Mouse (Mus musculus): ENCODE measurements around the gene Nectin1. TPM values are rescaled to one million over a fixed set of nuclear protein-coding genes. Genes with fewer than 3 reads are reported as not detected.

The Nectin1 gene
- total RNA-seq, 2 experiments from 2014 or later = 5.4 to 6.0 TPM

DNA sequence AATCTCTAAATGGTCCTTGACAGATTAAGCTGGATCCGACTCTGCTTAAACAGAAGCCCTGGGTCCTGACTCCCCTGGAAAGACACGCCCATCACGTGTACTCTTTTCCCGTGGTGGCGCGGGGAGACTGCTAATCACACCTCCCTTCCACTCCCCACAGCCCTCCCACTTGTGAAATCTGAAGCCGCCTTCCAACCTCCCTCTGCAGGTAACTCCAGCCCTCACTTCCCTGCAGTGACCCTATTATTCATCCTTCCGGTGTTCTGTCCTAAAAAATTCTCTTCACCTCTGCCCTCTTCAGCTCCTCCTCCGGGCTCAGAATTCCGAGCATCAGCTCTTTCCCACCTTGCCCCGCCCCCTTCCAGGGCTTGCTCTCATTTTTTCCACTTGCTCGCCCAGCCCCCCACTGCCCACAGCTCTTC lies 5.9 kb upstream of the Nectin1 start:
- no peak for DNase-seq

GRCm38 (mm10) chr9:43738480-43739084 lies 5.2 kb upstream of the Nectin1 start:
- no peak for DNase-seq
- intact Hi-C loops (cut with DNase I) = no loop called here

More for the DNA sequence above, 5.9 kb upstream of the Nectin1 start:
- intact Hi-C loops (cut with DNase I) = no loop called here

GRCm38 (mm10) chr9:43741277-43741676 lies 2.5 kb upstream of the Nectin1 start:
- no peak for DNase-seq
- intact Hi-C loops (cut with DNase I) = loop anchor here (5.0 kb wide), 2 partner anchors 106 to 231 kb away; no protein-coding TSS in a partner anchor

GRCm38 (mm10) chr9:43742066-43742465 lies 1.7 kb upstream of the Nectin1 start:
- DNase-seq = no peak
- intact Hi-C loops (cut with DNase I) = loop anchor here (5.0 kb wide), 2 partner anchors 105 to 230 kb away; no protein-coding TSS in a partner anchor

GRCm38 (mm10) chr9:43742902-43743646 lies 710 bp upstream of the Nectin1 start:
- intact Hi-C loops (cut with DNase I) = loop anchor here (5.0 kb wide), 2 partner anchors 104 to 229 kb away; no protein-coding TSS in a partner anchor
- DNase-seq = peak; percentile 81 to 89

- intact Hi-C loops (cut with DNase I) = loop anchor here (2.0 to 5.0 kb wide), 3 partner anchors 56 to 228 kb away; no protein-coding TSS in a partner anchor
- peak; percentile 31 to 48 for DNase-seq
Measured at GRCm38 (mm10) chr9:43744138-43744981, 576 bp downstream of the Nectin1 start.

GRCm38 (mm10) chr9:43745051-43745792 lies 1.4 kb downstream of the Nectin1 start:
- DNase-seq = peak; percentile 16 to 26
- intact Hi-C loops (cut with DNase I) = loop anchor here (2.0 to 5.0 kb wide), 2 partner anchors 56 to 403 kb away; no protein-coding TSS in a partner anchor

GRCm38 (mm10) chr9:43745951-43746703 lies 2.3 kb downstream of the Nectin1 start:
- DNase-seq = no peak
- intact Hi-C loops (cut with DNase I) = loop anchor here (2.0 to 5.0 kb wide), 2 partner anchors 55 to 404 kb away; no protein-coding TSS in a partner anchor

- intact Hi-C loops (cut with DNase I) = loop anchor here (5.0 kb wide), 1 partner anchor 405 kb away; no protein-coding TSS in a partner anchor
- DNase-seq = no peak
Measured at GRCm38 (mm10) chr9:43747710-43748109, 3.9 kb downstream of the Nectin1 start.

- DNase-seq = no peak
- intact Hi-C loops (cut with DNase I) = loop anchor here (5.0 kb wide), 1 partner anchor 406 kb away; no protein-coding TSS in a partner anchor
Measured at GRCm38 (mm10) chr9:43748519-43748918, 4.7 kb downstream of the Nectin1 start.

DNA sequence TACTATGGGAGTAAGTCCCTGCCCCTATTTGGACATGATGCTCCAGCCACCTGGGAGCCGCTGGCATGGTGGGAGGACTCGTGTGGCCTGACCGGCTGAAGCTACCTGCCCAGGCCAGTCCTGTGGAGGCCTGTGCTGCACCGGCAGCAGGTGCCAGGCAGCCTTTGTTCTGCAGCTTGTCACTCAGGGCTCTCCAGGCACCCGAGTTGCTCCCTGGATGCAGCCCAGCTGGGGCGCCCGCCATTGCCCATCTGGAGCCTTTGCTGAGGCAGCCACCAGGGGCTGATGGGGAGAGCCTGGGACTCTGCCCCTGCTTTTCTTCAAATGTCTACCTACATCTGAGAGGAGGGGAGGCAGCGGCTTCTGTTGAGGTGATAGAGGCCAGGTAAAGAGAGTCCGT lies 6.3 kb downstream of the Nectin1 start:
- intact Hi-C loops (cut with DNase I) = no loop called here
- DNase-seq = no peak

GRCm38 (mm10) chr9:43751111-43751510 lies 7.3 kb downstream of the Nectin1 start:
- intact Hi-C loops (cut with DNase I) = no loop called here
- no peak for DNase-seq

GRCm38 (mm10) chr9:43753481-43753880 lies 9.7 kb downstream of the Nectin1 start:
- no peak for DNase-seq
- intact Hi-C loops (cut with DNase I) = no loop called here

- intact Hi-C loops (cut with DNase I) = no loop called here
- no peak for DNase-seq
Measured at GRCm38 (mm10) chr9:43754083-43754482, 10.3 kb downstream of the Nectin1 start.

DNA sequence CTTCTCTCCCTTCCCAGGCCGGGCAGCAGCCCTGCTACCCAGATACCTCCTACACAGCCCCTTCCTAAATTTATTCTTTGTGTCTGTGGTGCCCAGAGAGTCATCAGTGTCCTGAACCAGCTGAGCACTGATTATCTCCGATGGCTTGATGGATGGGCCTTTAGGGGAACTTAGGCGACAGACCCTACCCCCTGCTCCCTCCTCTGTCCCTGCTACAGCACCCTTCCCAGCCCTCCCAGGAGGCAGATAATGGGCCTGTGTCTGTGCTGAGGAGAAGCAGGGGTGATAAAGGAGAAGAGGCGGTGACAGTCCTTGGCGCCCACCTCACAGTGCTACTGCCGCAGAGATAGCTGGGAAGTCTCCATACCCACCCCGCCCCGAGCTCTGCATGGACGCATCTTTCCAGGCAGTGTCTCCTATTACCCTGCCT lies 11.0 kb downstream of the Nectin1 start:
- intact Hi-C loops (cut with DNase I) = no loop called here
- DNase-seq = no peak

DNA sequence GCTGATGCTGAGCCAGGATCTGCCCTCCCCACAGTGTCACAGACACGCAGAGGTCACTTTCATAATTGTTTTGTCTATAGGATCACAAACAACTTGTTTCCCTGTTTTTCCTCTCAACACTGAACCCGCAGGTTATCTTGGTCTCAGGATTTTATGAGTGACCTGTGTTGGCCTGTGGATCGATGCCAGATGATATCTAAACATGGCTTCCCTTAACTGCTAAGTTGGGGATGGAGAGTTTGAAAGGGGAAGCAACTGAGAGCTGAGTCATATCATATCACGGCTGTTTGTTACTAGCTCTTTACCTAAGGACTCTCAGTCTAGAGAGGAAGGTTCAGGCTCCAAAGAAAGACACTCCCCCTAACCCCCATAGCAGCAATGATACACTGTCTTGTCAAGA lies 11.7 kb downstream of the Nectin1 start:
- no peak for DNase-seq
- intact Hi-C loops (cut with DNase I) = no loop called here

GRCm38 (mm10) chr9:43755928-43756327 lies 12.1 kb downstream of the Nectin1 start:
- no peak for DNase-seq
- intact Hi-C loops (cut with DNase I) = no loop called here

DNA sequence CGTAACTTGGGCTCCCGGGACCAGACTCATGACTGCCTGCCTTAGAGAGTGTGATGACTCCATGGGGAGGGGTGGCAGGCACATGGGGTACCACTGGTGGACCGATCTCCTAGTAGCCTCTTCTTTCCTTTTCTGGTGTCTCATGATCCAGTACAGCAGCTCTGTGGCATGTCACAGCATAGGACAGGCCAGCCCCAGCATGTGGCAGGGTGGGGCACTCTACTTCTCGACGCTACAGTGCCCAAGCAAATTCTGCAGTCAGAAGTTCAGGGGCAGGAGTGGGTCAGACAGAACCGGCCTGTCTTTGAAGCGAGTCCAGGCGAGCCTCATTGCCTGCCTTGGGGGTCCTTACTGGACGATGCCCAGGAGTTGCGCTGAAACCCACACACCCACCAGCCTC lies 13.4 kb downstream of the Nectin1 start:
- intact Hi-C loops (cut with DNase I) = no loop called here
- no peak for DNase-seq

All from heart, postnatal 14 days (tissue).